Mouse (Mus musculus) MN1 (cell line): Measurements from ENCODE around the gene Slx4ip.

Experiments
- DNase-seq: peaks from one replicate; pipeline ENCODE4 v3.0.0-alpha.2; 2016; ENCODE audit warnings: low spot score

The Slx4ip gene

GRCm38 (mm10) chr2:136947937-136948336, 56.9 kb downstream of the Slx4ip start:
- DNase-seq: peak; percentile 14

DNA sequence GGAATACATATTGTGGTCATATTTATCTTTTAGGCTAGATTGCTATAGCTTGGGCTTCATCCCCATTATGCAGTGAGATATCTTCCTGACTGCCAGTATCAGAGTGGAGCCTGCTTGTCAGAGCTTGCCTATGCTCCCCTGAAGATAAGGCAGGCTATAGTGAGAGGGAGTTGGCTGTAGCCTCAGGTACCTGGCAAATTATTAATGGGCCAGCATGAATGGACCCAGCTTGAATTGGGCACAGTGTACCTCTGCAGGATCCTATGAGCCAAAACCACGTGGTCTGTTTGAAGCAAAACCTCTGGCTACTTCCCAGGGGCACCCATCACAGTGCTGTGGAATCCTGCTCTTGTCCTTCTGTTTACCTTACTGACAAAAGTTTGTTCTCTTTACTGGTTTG, 61.2 kb downstream of the Slx4ip start:
- no peak for DNase-seq

DNA sequence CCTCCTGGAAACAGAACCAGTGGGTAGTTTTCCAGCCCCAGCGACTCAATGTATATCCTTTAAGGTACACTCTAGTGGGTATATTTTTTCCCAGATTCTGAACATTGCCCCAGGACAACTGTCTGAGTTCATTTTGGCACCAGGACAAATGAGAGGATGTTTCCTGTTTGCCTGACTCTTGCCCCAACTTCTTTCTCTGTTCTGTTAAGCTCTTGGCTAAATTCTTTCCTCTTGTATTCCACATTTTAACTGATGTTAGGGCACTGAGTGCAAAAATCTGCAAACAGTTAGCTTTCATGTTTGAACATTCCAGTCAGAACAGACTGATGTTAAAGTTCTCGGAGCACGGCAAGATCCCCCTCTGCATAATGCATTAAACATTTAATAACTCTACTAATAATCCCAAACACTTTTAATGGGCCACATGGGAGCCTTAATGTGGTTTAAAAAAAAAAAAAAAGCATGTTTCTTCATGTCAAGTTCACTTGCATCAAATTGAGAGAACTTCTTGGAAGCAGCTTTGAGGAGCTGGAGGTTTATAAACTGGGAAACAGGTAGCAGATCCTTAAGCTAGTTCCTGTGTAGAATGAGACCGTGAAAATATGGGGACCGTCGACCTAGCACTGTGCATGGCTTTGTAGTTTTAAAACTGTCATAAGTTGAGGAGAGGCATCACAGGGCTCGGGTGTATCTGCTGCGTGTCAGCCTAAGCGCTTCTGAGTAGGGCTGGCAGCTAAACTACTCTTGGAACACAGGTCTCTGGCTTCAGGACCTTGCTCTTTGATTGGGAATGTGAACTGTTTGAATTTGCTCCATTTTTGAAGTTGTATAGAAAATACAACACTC, 64.9 kb downstream of the Slx4ip start:
- no peak for DNase-seq

DNA sequence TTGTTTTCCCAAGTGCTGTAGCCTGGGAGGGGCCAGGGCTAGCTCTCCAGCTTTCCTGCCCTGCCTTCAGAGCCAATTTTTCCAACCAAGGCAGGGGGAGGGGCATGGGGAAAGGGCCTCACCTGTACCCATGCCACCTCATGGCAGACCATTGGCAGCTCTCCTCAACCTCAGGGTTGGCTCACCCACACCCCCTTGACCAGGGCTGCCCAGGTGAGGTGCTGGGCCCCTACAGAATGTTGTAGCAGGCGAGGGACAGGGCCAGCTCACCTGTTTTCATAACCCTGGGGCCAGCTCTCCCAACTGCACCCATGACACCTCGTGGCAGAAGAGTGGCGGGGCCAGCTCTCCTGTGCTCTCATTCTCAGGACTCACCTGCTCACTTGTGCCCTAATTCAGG, 67.7 kb downstream of the Slx4ip start:
- DNase-seq: no peak

GRCm38 (mm10) chr2:136975774-136976173, 84.8 kb downstream of the Slx4ip start:
- DNase-seq: no peak

- no peak for DNase-seq
Measured at GRCm38 (mm10) chr2:136979056-136979772, 88.2 kb downstream of the Slx4ip start.

DNA sequence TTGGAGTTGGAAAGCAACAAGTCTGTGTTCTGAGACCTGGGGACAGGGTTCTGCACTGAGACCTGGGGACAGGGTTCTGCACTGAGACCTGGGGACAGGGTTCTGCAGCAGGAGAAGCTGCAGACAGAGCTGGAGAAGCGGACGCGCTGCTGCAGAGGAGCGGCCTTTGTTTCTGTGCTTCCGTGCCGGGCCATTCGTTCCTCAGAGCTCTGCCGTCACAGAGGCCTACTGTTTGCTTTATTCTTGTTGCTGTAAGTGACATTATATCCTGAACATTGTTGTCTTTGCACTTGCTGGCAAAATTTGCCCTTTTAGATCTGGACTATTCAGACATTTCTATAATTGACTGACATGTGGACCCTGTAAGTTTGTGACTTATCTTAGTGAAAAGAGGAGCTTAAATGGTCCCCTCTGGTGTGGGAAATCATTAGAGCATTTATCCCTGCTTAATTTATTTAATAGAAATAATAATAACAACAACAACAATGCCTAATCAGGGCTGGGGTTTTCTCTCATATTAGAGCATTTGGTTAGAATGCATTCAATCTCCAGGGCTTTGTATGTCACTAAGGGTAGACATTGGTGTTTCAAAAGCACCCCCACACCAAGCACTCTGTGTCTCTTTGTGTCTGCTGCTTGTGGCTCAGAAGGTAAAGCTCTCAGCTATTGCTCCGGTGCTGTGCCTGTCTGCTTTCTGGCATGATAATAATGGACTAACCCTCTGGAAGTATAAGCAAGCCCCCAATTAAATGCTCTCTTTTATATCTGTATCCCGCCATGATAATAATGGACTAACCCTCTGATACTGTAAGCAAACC, 90.3 kb downstream of the Slx4ip start:
- DNase-seq: no peak

DNA sequence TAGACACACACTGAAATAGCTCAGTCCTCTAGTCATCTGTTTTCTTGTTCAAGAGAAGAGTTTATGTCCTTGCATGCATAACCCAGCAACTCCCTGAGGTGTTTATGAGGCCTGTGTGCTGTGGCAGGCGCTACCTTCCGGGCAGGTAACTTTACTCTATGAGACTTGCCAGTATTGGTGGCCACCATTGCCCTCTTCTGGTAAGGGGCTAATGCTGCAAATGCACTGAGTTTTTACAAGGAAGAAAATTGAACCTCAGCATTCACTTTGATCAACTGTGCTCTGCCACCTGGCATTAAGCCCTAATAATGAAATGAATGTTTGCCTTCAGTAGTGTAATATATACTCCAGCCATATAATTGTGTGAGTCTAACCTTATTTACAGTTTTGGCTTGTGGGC, 92.9 kb downstream of the Slx4ip start:
- DNase-seq: no peak

DNA sequence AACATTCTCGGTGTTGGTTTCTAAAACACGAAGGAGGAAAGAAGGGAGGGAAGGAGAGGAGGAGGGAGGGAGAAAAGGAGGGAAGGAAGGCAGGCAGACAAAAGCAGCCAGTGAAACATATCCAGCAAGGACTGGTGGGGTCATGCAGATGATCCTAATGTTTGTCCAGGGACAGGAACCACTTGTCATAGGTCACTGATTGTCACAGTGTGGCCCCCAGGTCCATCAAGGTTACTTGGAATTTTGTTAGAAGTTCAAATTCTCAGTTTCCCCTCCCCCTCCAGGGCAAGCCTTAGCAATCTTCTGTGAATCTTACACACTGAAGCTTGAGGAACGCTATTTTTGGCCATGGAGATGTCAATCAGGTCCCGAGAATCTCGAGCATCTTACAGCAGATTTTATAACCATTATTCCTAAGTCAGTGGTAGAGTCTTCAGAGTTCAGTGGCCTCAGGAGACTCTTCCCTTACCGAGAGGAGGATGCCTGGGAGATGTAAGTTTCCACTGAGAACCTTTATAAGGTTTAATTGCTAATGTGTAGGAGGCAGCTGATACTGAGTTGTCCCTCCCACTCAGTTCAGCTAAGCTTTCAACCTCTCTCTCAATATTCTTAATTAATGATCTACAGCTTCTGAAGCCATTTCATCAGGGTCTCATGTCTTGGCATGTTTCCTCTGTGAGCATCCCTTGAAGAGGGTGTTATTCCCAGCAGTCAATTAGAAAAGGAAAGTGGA, 95.1 kb downstream of the Slx4ip start:
- DNase-seq: no peak

DNA sequence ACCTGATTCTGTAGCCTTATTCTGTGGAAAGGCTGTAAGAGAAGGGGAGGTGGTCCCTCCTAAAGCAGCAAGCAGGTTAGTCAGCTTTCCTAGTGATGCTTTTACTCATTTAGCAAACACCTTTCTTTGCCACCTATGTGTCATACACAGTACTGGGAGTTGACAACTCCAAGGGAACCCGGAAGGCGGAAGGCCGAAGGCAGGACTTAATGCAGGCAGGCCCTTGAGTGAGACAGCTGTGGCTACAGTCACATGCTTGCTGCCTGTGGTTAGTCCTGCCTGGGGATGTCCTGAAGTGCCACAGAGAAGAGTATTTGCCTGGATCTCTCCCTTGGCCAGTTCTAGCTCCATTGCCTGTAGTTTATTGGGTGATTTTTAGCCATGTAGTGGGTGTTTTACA, 102.1 kb downstream of the Slx4ip start:
- DNase-seq: no peak

GRCm38 (mm10) chr2:136997104-136997503, 106.1 kb downstream of the Slx4ip start:
- DNase-seq: no peak

DNA sequence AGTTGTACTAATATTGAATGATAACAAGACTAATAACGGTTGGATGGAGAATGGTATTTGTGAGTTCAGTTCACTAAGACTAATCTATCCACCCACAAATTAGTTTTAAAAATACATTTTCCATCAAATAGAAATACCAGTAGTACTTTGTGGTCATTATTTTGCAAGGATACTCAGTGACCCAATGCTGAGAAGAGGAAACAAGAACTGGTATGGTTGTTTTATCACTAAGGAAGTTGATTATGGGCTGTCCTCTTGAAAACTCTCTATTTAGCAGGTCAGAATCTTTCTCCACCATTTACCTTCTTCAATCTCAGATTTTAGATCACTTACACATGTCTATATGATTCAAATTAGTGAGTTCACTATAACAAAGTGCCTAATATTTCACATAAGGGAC, 111.0 kb downstream of the Slx4ip start:
- DNase-seq: no peak

DNA sequence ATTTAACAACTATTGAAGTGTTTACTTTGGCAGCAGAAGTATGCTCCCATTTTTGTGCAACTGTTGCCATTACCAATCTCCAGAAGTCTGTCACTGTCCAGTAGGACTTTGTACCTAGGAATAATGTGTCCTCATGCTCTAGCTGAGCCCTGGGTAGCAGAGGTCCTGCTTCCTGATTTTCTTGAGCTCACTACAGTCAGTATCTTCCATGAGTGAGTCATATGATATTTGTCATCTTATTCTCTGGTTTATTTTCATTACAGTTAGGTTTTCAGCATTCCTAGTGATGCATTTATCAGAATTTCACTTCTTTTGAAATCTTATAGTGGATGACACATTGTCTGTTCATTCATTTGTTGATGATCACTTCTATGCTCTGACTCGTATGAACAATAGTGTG, 115.6 kb downstream of the Slx4ip start:
- DNase-seq: no peak

DNA sequence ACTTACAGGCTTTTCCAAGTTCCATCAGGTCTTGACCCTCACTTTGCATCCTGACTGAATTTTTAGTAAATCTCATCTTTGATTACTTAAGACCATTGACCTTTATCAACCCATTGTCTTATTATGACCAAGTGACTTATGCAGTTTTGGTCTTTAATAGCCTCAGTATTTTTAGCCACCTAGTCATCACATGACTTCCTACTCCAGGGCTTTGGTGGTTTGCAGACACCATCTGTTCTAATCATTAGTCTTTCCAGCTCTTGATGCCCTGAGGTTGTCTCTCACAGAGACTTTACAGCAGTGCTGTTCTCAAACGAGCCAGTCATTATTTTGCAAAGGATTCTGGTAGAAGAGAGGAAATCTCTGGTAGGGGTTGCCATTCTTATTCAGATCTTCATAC, 121.0 kb downstream of the Slx4ip start:
- DNase-seq: no peak

DNA sequence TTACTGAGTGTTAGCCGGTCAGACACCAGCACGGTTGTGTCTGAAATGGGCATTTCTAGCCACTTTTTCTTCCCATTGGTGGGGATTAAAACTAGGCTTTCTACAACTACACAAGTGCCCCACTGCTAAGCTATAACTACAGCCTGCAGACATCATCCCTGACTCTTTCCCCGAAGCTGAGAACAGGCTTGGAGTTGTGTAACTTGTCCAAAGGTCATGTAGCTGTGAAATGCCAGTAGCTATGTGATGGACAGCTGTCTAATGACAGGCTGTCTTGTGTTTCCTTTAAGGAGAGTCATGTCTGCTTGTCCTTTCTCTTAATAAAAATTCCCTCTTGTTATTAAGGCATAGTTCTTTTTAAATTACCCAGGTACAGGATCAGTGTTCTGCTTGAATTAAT, 122.1 kb downstream of the Slx4ip start:
- DNase-seq: no peak

GRCm38 (mm10) chr2:137013811-137014350, 122.9 kb downstream of the Slx4ip start:
- peak; percentile 12 for DNase-seq

- DNase-seq: no peak
Measured at GRCm38 (mm10) chr2:137014423-137014822, 123.4 kb downstream of the Slx4ip start.

DNA sequence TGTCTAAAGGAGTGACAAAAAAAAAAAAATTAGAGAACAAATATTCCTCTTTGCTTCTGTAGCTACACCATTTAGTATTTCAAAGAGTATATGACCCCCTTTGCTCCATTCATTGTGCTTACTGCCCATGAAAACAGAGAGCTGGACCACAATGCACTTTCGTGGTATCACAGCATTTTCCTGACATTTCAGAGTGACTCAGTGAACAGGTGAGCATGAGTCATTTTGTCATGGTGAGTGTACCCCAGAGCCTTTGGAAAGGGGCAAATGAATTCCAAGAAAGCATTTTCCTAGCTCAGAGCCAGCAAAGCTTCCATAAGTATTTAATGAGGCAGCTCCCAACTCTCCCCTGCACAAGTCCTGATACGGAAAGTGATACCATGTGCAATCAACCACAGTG, 153.1 kb downstream of the Slx4ip start:
- DNase-seq: no peak

DNA sequence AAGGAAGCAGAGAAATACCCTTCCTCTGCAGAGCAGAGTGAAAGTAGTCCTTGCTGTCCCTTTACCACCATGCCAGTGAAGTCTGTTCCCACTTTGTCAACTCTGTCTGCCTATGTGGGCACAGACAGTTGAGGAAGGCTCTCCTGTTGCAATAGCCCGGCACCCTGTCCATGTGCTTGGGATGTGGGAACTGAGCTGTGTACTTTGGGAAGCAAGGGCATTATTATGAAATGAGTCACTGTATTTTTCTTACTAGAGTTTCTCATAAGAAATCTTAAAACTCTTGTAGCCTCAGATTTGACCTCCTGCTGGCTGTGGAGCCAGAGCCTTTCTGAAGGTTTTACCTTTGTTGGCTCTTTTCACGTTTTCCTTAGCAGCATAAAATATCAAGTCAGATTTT, 158.3 kb downstream of the Slx4ip start:
- DNase-seq: no peak

DNA sequence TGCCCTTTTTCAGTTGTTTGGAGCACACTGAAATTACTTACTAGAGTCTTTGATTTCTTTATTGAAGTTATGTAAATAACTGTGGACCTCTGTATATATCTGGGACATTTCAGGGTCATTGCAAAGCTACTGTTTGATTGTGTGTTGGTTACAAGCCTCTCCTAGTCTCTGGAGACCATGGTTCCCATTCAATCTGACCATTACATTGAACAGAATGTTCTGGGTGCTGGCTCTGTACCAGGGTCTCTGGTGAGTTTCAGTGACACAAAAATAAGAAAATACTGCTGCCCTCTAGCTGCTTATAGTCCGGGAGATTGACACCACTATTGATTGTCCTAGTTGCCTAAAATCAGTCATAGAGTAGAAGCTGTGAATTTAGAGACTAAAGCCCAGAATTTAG, 158.9 kb downstream of the Slx4ip start:
- no peak for DNase-seq

DNA sequence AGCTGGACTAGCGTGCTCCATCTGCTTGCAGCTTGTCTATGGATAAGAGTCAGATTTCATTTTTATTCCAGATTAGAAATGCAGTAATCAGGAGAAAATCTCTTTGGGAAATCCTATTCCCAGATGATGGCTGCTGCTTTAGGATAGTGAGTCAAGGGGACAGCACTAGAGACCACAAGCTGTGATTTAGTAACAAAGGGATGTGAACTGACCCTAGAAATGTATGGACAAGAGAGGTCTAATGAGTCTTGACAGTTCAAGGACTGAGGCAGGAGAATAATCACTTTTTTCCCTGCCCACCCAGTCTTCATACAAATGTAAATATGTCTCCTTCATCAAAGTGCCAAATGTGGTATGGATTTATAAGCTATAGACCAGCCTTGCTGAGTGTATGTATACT, 172.8 kb downstream of the Slx4ip start:
- no peak for DNase-seq

DNA sequence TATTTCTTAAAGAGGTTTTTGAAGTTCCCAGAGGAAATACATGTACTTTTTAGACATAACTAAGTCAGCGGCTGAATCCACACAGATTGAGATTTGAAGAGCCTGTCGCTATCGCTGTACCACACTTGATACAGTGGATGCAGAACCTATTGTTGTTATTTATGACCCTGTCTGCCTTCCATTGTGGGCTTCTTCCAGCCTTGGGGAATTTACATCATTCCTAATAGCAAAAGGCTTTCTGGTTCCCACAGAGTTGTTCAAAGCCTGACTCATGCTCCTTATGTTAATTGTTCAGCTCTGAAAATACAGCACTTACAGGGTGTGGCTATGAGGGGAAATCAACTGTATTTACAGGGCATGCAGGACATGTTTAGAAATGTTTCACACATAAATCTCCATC, 173.5 kb downstream of the Slx4ip start:
- DNase-seq: no peak
